Mouse (Mus musculus): ENCODE data around the gene Pcp2. TPM values are rescaled to one million over a fixed set of nuclear protein-coding genes. Genes with fewer than 3 reads are reported as not detected.

The Pcp2 gene
- polyA plus RNA-seq, 1 experiment from 2014 or later, result 1.5 TPM

GRCm38 (mm10) chr8:3609046-3609815, 16.1 kb downstream of the Pcp2 start:
- DNase-seq (ENCODE audit: low spot score), result no peak
- Histone ChIP-seq H3K9ac (replicated peaks; ENCODE audit: low read length) (no peak overlapping the region), H3K27ac (replicated peaks; ENCODE audit: low read depth, low read length) (no peak overlapping the region), H3K36me3 (replicated peaks; ENCODE audit: control insufficient read depth, insufficient read depth, low read depth, low read length) (peaks cover 18% of the 10 kb centered on the region), H3K27me3 (ENCODE audit: control insufficient read depth, insufficient read depth, low read length) (no peaks in the 10 kb centered on the region), H3K4me3 (ENCODE audit: low read depth, low read length) (no peak overlapping the region), H3K9me3 (replicated peaks; ENCODE audit: control insufficient read depth, low read length) (no peaks in the 10 kb centered on the region), H3K4me2 (ENCODE audit: low read depth, low read length) (no peak overlapping the region), H3K4me1 (ENCODE audit: control insufficient read depth, insufficient read depth, low read length) (no peaks in the 10 kb centered on the region)
- 85% methylated on average over 12 of the region's 12 CpGs for WGBS
- no peak for ATAC-seq (replicated peaks; ENCODE audit: insufficient number of reproducible peaks, low FRiP score, low TSS enrichment, low read depth)

GRCm38 (mm10) chr8:3607822-3608221, 17.5 kb downstream of the Pcp2 start:
- H3K27me3 ChIP-seq (ENCODE audit: control insufficient read depth, insufficient read depth, low read length), result no peaks in the 10 kb centered on the region
- ATAC-seq (replicated peaks; ENCODE audit: insufficient number of reproducible peaks, low FRiP score, low TSS enrichment, low read depth) (no peak), DNase-seq (ENCODE audit: low spot score) (no peak)
- peaks cover 10% of the 10 kb centered on the region for H3K36me3 ChIP-seq (replicated peaks; ENCODE audit: control insufficient read depth, insufficient read depth, low read depth, low read length)
- no peak overlapping the region for H3K4me3 ChIP-seq (ENCODE audit: low read depth, low read length)
- no peak overlapping the region for H3K9ac ChIP-seq (replicated peaks; ENCODE audit: low read length)
- no peaks in the 10 kb centered on the region for H3K9me3 ChIP-seq (replicated peaks; ENCODE audit: control insufficient read depth, low read length)
- no peak overlapping the region for H3K4me2 ChIP-seq (ENCODE audit: low read depth, low read length)
- 92% methylated on average over 7 of the region's 7 CpGs for WGBS
- H3K4me1 ChIP-seq (ENCODE audit: control insufficient read depth, insufficient read depth, low read length), result no peaks in the 10 kb centered on the region
- no peak overlapping the region for H3K27ac ChIP-seq (replicated peaks; ENCODE audit: low read depth, low read length)

- Histone ChIP-seq H3K36me3 (replicated peaks; ENCODE audit: control insufficient read depth, insufficient read depth, low read depth, low read length) (peaks cover 5% of the 10 kb centered on the region), H3K9me3 (replicated peaks; ENCODE audit: control insufficient read depth, low read length) (no peaks in the 10 kb centered on the region), H3K27me3 (ENCODE audit: control insufficient read depth, insufficient read depth, low read length) (no peaks in the 10 kb centered on the region), H3K4me3 (ENCODE audit: low read depth, low read length) (no peak overlapping the region), H3K4me2 (ENCODE audit: low read depth, low read length) (no peak overlapping the region), H3K4me1 (ENCODE audit: control insufficient read depth, insufficient read depth, low read length) (no peaks in the 10 kb centered on the region), H3K27ac (replicated peaks; ENCODE audit: low read depth, low read length) (no peak overlapping the region), H3K9ac (replicated peaks; ENCODE audit: low read length) (no peak overlapping the region)
- 95% methylated on average over 16 of the region's 16 CpGs for WGBS
- no peak for DNase-seq (ENCODE audit: low spot score)
- ATAC-seq (replicated peaks; ENCODE audit: insufficient number of reproducible peaks, low FRiP score, low TSS enrichment, low read depth), result no peak
Measured at GRCm38 (mm10) chr8:3606593-3606992, 18.8 kb downstream of the Pcp2 start.

GRCm38 (mm10) chr8:3603439-3603838, 21.9 kb downstream of the Pcp2 start:
- no peaks in the 10 kb centered on the region; the same call in 1 of the 2 replicates for H3K36me3 ChIP-seq (replicated peaks; ENCODE audit: control insufficient read depth, insufficient read depth, low read depth, low read length)

GRCm38 (mm10) chr8:3600401-3600800, 24.9 kb downstream of the Pcp2 start:
- no peaks in the 10 kb centered on the region for H3K36me3 ChIP-seq (replicated peaks; ENCODE audit: control insufficient read depth, insufficient read depth, low read depth, low read length)
- 90% methylated on average over 5 of the region's 6 CpGs for WGBS

More at GRCm38 (mm10) chr8:3603439-3603838, 21.9 kb downstream of the Pcp2 start:
- no peak overlapping the region for H3K27ac ChIP-seq (replicated peaks; ENCODE audit: low read depth, low read length)
- no peak overlapping the region for H3K9ac ChIP-seq (replicated peaks; ENCODE audit: low read length)
- ATAC-seq (replicated peaks; ENCODE audit: insufficient number of reproducible peaks, low FRiP score, low TSS enrichment, low read depth) (no peak), DNase-seq (ENCODE audit: low spot score) (no peak)
- no peaks in the 10 kb centered on the region for H3K27me3 ChIP-seq (ENCODE audit: control insufficient read depth, insufficient read depth, low read length)
- H3K9me3 ChIP-seq (replicated peaks; ENCODE audit: control insufficient read depth, low read length), result no peaks in the 10 kb centered on the region
- no peak overlapping the region for H3K4me2 ChIP-seq (ENCODE audit: low read depth, low read length)
- H3K4me1 ChIP-seq (ENCODE audit: control insufficient read depth, insufficient read depth, low read length), result no peaks in the 10 kb centered on the region
- H3K4me3 ChIP-seq (ENCODE audit: low read depth, low read length), result no peak overlapping the region
- WGBS, result 84% methylated on average over 13 of the region's 13 CpGs

GRCm38 (mm10) chr8:3599219-3599618, 26.1 kb downstream of the Pcp2 start:
- no peak overlapping the region for H3K4me2 ChIP-seq (ENCODE audit: low read depth, low read length)
- WGBS, result 61% methylated on average over 1 of the region's 1 CpGs
- no peaks in the 10 kb centered on the region for H3K27me3 ChIP-seq (ENCODE audit: control insufficient read depth, insufficient read depth, low read length)
- ATAC-seq (replicated peaks; ENCODE audit: insufficient number of reproducible peaks, low FRiP score, low TSS enrichment, low read depth) (no peak), DNase-seq (ENCODE audit: low spot score) (no peak)
- no peaks in the 10 kb centered on the region for H3K36me3 ChIP-seq (replicated peaks; ENCODE audit: control insufficient read depth, insufficient read depth, low read depth, low read length)
- no peaks in the 10 kb centered on the region for H3K9me3 ChIP-seq (replicated peaks; ENCODE audit: control insufficient read depth, low read length)
- H3K27ac ChIP-seq (replicated peaks; ENCODE audit: low read depth, low read length), result no peak overlapping the region
- H3K9ac ChIP-seq (replicated peaks; ENCODE audit: low read length), result no peak overlapping the region
- no peak overlapping the region for H3K4me3 ChIP-seq (ENCODE audit: low read depth, low read length)
- no peaks in the 10 kb centered on the region for H3K4me1 ChIP-seq (ENCODE audit: control insufficient read depth, insufficient read depth, low read length)

More at GRCm38 (mm10) chr8:3600401-3600800, 24.9 kb downstream of the Pcp2 start:
- H3K27me3 ChIP-seq (ENCODE audit: control insufficient read depth, insufficient read depth, low read length), result no peaks in the 10 kb centered on the region
- no peak overlapping the region for H3K4me2 ChIP-seq (ENCODE audit: low read depth, low read length)
- no peak overlapping the region for H3K9ac ChIP-seq (replicated peaks; ENCODE audit: low read length)
- H3K9me3 ChIP-seq (replicated peaks; ENCODE audit: control insufficient read depth, low read length), result no peaks in the 10 kb centered on the region
- H3K4me1 ChIP-seq (ENCODE audit: control insufficient read depth, insufficient read depth, low read length), result no peaks in the 10 kb centered on the region
- no peak for ATAC-seq (replicated peaks; ENCODE audit: insufficient number of reproducible peaks, low FRiP score, low TSS enrichment, low read depth)
- no peak for DNase-seq (ENCODE audit: low spot score)
- no peak overlapping the region for H3K27ac ChIP-seq (replicated peaks; ENCODE audit: low read depth, low read length)
- H3K4me3 ChIP-seq (ENCODE audit: low read depth, low read length), result no peak overlapping the region

GRCm38 (mm10) chr8:3598054-3598453, 27.3 kb downstream of the Pcp2 start:
- DNase-seq (ENCODE audit: low spot score) (no peak), ATAC-seq (replicated peaks; ENCODE audit: insufficient number of reproducible peaks, low FRiP score, low TSS enrichment, low read depth) (no peak)
- Histone ChIP-seq H3K4me1 (ENCODE audit: control insufficient read depth, insufficient read depth, low read length) (no peaks in the 10 kb centered on the region), H3K9me3 (replicated peaks; ENCODE audit: control insufficient read depth, low read length) (no peaks in the 10 kb centered on the region), H3K4me3 (ENCODE audit: low read depth, low read length) (no peak overlapping the region), H3K27me3 (ENCODE audit: control insufficient read depth, insufficient read depth, low read length) (no peaks in the 10 kb centered on the region), H3K4me2 (ENCODE audit: low read depth, low read length) (no peak overlapping the region), H3K36me3 (replicated peaks; ENCODE audit: control insufficient read depth, insufficient read depth, low read depth, low read length) (no peaks in the 10 kb centered on the region), H3K27ac (replicated peaks; ENCODE audit: low read depth, low read length) (no peak overlapping the region), H3K9ac (replicated peaks; ENCODE audit: low read length) (no peak overlapping the region)
- 77% methylated on average over 3 of the region's 3 CpGs for WGBS

GRCm38 (mm10) chr8:3594466-3594865, 30.9 kb downstream of the Pcp2 start:
- ATAC-seq (replicated peaks; ENCODE audit: insufficient number of reproducible peaks, low FRiP score, low TSS enrichment, low read depth) (no peak), DNase-seq (ENCODE audit: low spot score) (no peak)
- H3K36me3 ChIP-seq (replicated peaks; ENCODE audit: control insufficient read depth, insufficient read depth, low read depth, low read length), result no peaks in the 10 kb centered on the region
- H3K4me3 ChIP-seq (ENCODE audit: low read depth, low read length), result no peak overlapping the region
- H3K27ac ChIP-seq (replicated peaks; ENCODE audit: low read depth, low read length), result no peak overlapping the region
- H3K4me2 ChIP-seq (ENCODE audit: low read depth, low read length), result no peak overlapping the region
- no peaks in the 10 kb centered on the region for H3K27me3 ChIP-seq (ENCODE audit: control insufficient read depth, insufficient read depth, low read length)
- WGBS, result 84% methylated on average over 2 of the region's 2 CpGs
- H3K9ac ChIP-seq (replicated peaks; ENCODE audit: low read length), result no peak overlapping the region
- H3K9me3 ChIP-seq (replicated peaks; ENCODE audit: control insufficient read depth, low read length), result no peaks in the 10 kb centered on the region
- H3K4me1 ChIP-seq (ENCODE audit: control insufficient read depth, insufficient read depth, low read length), result no peaks in the 10 kb centered on the region

All from embryonic facial prominence, embryonic 11.5 days (tissue).